Mouse (Mus musculus): ENCODE results near the gene Sept9. TPM values are rescaled to one million over a fixed set of nuclear protein-coding genes. Genes with fewer than 3 reads are reported as not detected.
"Not testable (repeated sequence)": the region's sequence is repeated elsewhere in the genome, so short reads cannot be mapped to it uniquely, and the experiment has no call there.

Sept9 gene
- total RNA-seq, 2 experiments from 2014 or later: 32.2 to 35.2 TPM

DNA sequence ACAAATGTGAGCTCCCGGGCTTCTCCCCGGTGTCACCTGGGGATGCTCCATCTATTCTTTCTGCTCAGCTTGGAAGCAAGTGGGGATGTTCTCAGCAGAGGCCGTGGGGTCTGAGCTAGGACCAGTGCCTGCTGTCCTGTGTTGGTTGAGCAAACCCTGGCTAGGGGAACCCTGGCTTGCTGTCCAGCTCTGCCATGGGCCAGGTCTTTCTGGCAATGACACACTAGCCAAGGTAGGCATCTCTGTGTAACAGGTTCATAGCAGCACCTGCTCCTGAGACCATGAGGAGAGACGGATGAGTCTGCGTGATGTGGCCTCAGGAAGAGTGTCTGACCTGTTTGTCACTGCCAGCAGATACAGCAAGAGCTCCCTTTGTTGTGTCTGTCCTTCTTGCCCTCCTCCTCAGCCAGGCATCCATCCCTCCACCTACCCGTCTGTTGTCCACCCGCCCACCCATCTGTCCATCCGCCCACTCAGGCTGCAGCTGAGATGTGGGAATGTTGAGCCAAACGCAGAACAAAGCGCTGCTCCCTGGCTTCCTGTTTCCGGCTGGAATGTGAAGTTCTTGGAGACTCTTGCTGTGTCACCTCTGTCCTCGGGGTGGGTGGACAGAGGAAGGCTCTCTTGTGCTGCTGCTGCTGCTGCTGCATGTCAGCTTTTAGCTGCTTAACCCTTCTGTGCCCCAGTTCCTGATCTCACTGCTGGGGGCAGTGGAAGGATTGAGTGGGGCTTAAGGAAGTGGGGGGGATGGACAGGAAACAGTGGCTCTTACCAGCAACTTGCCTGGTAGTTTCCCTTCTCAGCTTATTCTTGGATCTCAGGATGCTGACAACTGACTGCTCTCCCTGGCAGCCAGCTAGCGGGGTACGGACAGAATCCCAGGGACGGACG, 117.2 kb downstream of the Sept9 start:
- DNase-seq (ENCODE audit: low spot score): no peak
- intact Hi-C loops (cut with DNase I): no loop called here

DNA sequence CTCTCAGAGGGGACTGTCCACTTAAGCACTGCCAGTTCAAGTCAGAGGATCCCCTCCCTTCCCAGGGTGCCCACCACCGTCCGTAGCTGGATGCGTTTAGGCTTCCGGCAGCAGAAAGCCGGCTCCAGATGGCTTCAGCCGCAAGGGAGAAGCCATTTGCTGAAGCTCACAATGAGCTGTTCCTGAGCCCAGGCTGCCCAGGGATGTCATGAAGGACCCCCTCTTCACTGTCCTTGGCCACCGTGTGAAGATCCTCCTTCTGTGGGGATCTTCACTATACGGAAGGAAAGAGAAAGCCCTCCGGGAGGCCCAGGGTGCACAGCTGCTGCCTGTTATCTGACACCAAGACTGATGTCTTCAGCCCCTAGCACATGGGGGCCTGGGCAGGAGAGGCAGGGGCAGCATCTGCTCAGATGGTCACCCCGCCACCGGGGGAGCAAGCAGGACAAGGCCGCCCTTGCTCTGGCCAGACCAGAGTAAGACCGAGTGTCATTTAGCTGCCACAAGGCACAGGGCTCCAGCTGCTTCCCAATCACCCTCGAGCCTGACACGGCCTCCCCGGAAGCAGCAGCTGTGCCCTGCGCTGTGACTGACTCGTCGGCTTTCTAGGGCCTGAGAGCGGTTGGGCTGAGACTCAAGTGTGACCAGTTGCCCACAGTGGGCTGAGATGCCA, 118.1 kb downstream of the Sept9 start:
- intact Hi-C loops (cut with DNase I): no loop called here
- no peak for DNase-seq (ENCODE audit: low spot score)

- DNase-seq (ENCODE audit: low spot score): no peak
- intact Hi-C loops (cut with DNase I): no loop called here
These were observed 118.7 kb downstream of the Sept9 start for GRCm38 (mm10) chr11:117318202-117318601.

- DNase-seq (ENCODE audit: low spot score): no peak
These were observed 119.5 kb downstream of the Sept9 start for GRCm38 (mm10) chr11:117318731-117319542.

GRCm38 (mm10) chr11:117319543-117320335, 120.3 kb downstream of the Sept9 start:
- intact Hi-C loops (cut with DNase I): no loop called here
- DNase-seq (ENCODE audit: low spot score): peak; percentile 60

More at GRCm38 (mm10) chr11:117318731-117319542, 119.5 kb downstream of the Sept9 start:
- intact Hi-C loops (cut with DNase I): no loop called here

- no peak for DNase-seq (ENCODE audit: low spot score)
- intact Hi-C loops (cut with DNase I): no loop called here
These were observed 121.0 kb downstream of the Sept9 start for GRCm38 (mm10) chr11:117320482-117320881.

DNA sequence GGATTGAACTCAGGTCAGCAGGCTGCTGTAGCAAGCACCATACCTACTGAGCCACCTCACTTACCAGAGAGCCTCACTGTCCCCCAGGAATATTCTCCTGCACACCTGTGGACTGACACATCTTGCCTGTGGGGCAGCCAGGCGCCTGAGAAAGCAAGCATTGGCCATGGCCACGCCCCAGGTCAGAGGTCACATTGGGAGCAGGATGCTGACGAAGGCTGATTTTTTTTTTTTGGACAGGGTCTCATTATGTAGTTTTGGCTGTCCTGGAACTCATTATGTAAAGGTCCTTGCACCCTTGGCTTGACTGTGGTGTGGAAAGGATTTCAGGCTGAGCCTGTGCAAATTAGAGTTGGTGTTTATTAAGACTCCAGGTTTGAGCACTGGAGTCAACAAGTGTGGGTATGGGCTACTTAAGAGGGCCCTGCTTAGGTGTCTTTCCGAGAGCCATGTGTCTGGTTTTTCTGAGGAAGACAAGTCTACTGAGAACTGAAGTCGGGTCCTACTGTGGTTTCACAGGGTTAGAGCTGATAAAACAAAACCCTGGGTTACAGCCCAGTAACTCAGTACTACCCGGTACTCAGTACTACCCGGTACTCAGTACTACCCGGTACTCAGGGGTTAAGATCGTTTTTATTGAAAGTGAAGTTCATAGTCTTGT, 122.0 kb downstream of the Sept9 start:
- no peak for DNase-seq (ENCODE audit: low spot score)
- intact Hi-C loops (cut with DNase I): no loop called here

DNA sequence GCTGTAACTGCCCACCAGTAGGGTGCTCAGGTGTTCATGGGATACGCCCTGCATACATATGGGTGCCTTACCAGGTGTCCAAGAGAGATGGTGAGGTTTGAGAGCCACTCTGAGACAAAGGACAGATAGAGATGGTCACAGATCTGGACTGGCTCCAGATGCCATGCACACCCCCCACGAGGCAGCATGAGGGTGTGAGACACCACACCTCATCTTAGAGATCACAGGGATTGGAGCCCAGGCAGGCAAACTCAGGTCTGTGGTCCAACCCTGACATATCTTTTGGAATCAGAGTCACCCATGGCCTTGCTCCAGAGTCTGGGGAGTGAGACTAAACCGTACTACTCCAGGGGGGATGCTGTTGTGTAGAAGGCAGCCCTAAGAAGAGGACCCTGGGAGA, 122.8 kb downstream of the Sept9 start:
- intact Hi-C loops (cut with DNase I): no loop called here
- DNase-seq (ENCODE audit: low spot score): no peak

DNA sequence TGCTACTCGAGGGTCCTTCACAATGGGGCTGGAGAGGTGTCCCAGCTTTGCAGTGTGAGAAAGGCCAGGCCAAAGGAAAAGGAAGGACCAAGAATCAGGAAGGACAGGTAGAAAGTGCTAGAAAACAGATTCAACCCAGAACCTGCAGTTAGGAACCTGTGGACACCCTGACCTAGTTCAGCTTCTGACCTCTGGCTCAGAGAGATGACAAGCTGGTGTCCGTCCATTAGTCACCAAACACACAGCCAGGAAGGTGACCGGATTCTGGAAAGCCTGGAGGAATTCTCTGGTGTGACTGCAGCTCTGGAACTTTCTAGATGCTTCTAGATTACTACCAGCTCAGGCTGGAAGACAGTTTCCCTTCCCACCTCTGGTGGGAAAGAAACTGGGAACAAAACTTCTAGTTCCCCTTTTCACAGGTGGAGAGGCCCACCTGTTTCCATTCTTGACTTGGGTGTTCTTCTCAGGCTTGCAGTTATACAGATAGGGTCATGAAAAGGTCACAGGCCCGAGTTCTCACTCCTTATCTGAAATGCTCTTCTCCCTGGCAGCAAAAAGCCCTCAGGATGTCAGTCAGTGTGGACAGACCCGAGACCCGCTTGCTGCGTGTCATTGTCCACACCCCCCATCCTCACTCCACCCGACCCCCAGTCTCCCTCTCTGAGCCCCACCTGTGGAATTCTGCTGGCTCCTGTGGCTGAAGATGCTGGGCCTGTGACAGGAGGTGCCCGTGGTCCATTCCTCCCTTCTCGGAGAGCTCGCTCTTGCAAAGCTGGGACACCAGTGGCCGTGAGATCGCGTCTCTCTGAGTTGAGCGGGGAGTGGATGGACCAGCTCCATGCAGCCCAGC, 123.5 kb downstream of the Sept9 start:
- DNase-seq (ENCODE audit: low spot score): no peak
- intact Hi-C loops (cut with DNase I): no loop called here

DNA sequence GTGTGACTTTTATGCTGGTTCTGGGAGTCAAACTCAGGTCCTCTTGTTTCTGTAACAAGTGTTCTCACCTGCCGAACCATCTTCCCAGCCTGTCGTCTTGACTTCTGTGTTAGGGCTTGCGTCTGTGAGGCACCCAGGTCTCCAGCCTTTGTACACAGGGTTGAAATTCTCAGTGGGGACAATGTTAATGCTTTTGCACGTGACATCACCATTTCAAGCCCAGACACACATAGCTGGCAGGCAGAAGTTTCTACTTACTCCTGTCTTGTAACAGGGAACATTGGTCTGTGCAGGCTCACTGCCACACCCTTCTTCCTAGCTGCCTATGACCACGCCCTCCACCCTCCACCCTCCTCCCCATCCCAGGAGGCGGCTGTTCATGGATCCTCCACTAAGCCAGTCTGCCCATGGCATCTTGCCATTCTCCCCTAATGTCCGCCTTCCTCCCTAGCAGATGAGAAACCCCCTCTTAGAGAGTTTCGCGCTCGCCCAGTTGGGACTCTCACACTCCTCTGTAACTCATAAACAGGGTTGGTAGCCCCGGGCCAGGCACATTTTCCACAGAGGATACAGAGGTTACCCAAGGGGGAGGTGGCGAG, 124.6 kb downstream of the Sept9 start:
- DNase-seq (ENCODE audit: low spot score): no peak
- intact Hi-C loops (cut with DNase I): no loop called here

GRCm38 (mm10) chr11:117324718-117325117, 125.3 kb downstream of the Sept9 start:
- DNase-seq (ENCODE audit: low spot score); intact Hi-C loops (cut with DNase I): not testable (repeated sequence)

- intact Hi-C loops (cut with DNase I): no loop called here
- DNase-seq (ENCODE audit: low spot score): no peak
These were observed 125.6 kb downstream of the Sept9 start for GRCm38 (mm10) chr11:117325131-117325467.

DNA sequence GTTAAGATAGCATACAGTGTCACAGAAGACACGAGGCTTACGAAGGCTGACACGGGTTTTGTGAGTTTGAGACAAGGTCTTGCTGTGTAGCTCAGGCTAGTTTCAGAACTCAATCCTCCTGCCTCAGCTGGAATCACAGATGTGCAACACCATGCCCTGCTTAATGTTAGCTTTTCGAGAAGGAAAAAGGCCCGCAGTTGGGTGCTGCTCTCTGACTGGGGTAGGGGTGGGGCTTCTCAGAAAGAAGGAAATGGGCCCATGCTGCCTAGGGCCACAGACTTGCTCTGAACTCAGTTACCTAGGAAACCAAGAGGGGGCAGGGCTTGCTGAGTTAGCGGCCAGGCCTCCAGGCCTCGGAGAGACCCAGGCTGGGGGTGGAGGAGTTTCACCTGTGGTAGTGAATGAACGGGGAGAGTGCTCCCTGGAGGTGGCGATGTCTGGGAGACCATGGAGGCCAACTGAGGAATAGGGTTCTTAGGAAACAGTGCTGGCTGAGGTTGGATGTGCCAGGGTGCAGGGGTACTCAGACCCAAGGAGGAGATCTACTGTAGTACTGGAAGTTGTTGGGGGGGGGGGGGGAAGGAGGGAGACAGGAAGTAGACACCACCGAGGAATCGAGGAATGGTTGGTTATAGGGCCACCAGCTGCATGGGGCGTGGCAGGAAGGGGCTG, 126.1 kb downstream of the Sept9 start:
- no peak for DNase-seq (ENCODE audit: low spot score)
- intact Hi-C loops (cut with DNase I): no loop called here

DNA sequence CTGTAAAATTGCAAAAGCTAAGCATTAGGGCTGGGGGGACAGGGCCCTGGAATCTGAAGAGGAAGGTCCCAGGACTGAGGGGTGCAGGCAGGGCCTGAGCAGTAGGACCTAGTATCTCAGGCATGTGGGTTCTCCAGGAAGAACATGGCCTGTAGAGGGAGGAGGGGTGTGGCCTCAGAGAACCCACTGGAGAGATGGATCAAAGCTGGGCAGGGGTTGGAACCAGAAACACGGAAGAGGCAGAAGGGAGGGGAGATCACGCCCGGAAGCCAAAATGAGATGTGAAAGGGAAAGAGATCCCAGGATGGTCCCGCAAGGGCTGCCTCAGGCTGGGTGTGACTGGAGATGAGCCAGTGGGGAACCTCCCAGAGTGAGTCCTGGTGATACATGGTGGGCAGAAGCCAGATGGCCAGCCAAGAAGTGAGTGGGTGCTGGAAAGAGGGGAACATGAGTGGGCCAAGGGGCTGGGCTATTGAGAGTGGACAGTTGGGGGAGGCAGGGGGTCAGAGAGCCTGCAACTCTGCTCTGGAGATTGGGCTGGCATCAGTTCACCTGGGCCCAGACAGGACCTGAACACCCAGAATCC, 126.8 kb downstream of the Sept9 start:
- intact Hi-C loops (cut with DNase I): no loop called here
- no peak for DNase-seq (ENCODE audit: low spot score)

DNA sequence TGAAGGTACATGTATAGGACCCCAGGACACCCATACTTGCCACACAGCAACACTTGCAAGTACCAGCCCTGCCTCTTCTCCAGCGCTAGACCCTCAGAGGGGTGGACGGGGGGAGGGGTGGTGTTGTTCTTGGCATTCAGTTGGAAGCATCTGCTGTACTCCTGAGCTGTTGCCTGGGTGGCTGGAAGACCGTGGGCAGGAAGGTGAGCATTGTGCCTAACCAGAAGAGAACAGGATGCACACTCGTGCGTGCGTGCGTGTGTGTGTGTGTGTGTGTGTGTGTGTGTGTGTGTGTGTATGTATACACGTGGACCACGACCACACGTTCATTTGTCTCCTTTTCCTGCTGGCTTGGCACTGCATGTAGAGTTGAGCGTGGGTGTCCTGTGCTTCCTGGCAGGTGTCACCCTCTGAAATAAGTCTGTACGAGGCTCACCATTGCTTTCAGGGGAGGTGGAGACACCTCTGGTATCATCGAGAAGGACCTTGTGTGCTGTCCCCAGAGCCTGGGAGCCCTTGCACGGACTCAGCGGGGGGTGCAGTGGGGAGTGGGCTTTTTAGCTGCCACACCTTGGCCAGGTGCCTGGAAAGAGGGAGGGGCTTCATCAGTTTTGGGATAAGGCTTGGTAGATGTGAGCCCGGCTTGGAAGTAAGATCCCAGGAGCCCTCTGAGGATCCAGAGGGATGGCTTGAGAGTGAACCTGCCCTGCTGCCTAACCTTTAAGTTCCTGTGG, 127.6 kb downstream of the Sept9 start:
- no peak for DNase-seq (ENCODE audit: low spot score)
- intact Hi-C loops (cut with DNase I): no loop called here

DNA sequence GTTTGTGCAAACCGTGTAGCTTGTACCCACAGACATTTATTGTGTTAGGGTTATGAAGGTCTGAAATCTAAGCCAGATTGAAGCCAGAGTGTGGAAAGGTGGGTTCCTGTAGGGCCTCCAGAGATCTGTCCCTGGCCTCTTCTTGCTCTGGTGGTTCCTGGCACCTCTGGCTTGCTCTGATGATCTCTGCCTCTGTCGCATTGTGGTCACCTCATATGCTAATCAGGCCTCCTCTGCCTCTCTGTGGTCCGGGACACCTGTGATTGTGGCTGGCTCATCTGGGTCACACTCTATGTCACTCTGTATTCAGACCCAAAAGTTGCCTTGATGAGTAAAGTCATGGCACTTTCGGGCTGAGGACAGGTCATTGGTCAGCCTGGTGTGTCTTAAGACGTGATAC, 128.2 kb downstream of the Sept9 start:
- intact Hi-C loops (cut with DNase I): no loop called here
- DNase-seq (ENCODE audit: low spot score): no peak

All from heart, postnatal 25 days (tissue).